Mouse (Mus musculus) lung, embryonic 16.5 days (tissue): Measurements from ENCODE around the gene Mxi1. TPM values are rescaled to one million over a fixed set of nuclear protein-coding genes. Genes with fewer than 3 reads are reported as not detected.
A peak's percentile ranks its signal among the peaks of the same experiment; 100 is the strongest.

Experiments
- ATAC-seq: fragments of 200-750 bp; cut with Nextera tagmentation; 2 replicates; pipeline ENCODE4 v1.8.0; 2017; ENCODE audit warnings: low read depth, mild to moderate bottlenecking, moderate library complexity
- H3K27ac ChIP-seq: fragments of 300-500 bp; sonication (generic); 2 replicates; pipeline ENCODE4 v1.5.1; 2014; ENCODE audit warnings: mild to moderate bottlenecking, control low read depth, low read length
- H3K27me3 ChIP-seq: fragments of 300-500 bp; sonication (generic); 2 replicates; pipeline ENCODE4 v1.6.1; 2014; ENCODE audit warnings: low read depth, low read length, mixed read lengths; ENCODE audit not compliant: control insufficient read depth, insufficient read depth
- H3K36me3 ChIP-seq: fragments of 300-500 bp; sonication (generic); 2 replicates; pipeline ENCODE4 v1.6.1; 2014; ENCODE audit warnings: low read length; ENCODE audit not compliant: control insufficient read depth, insufficient read depth
- H3K4me1 ChIP-seq: fragments of 300-500 bp; sonication (generic); replicated peaks from 2 replicates; pipeline ENCODE4 v1.6.1; 2014; ENCODE audit warnings: low read length, mixed read lengths; ENCODE audit not compliant: control insufficient read depth, insufficient read depth
- H3K4me2 ChIP-seq: fragments of 300-500 bp; sonication (generic); 2 replicates; pipeline ENCODE4 v1.6.1; 2014; ENCODE audit warnings: low read depth, low read length, control low read depth
- H3K4me3 ChIP-seq: fragments of 300-500 bp; sonication (generic); 2 replicates; pipeline ENCODE4 v1.5.1; 2014; ENCODE audit warnings: mild to moderate bottlenecking, low read length, control low read depth
- H3K9ac ChIP-seq: fragments of 300-500 bp; sonication (generic); 2 replicates; pipeline ENCODE4 v1.6.1; 2014; ENCODE audit warnings: low read length, control low read depth
- H3K9me3 ChIP-seq: fragments of 300-500 bp; sonication (generic); 2 replicates; pipeline ENCODE4 v1.6.1; 2016; ENCODE audit warnings: low read length; ENCODE audit not compliant: control insufficient read depth
- WGBS: fragments of 180-500 bp; shearing (Covaris S2); extraction: QIAGEN DNeasy Blood & Tissue Kit; methylation state at CpG from one replicate; pipeline ENCODE4 v1.1.7; 2014; 5-methylcytosine and 5-hydroxymethylcytosine counted together
- polyA plus RNA-seq: library from polyadenylated mRNA; unstranded; fragments of >200 nt; fragmentation: Nextera tagmentation; extraction: Ambion mirVana; gene quantifications from 2 replicates; pipeline ENCODE4 v1.2.1, GENCODE M21; 2015

Gene Mxi1
- polyA plus RNA-seq, 1 experiment from 2014 or later, result 22.6 TPM

DNA sequence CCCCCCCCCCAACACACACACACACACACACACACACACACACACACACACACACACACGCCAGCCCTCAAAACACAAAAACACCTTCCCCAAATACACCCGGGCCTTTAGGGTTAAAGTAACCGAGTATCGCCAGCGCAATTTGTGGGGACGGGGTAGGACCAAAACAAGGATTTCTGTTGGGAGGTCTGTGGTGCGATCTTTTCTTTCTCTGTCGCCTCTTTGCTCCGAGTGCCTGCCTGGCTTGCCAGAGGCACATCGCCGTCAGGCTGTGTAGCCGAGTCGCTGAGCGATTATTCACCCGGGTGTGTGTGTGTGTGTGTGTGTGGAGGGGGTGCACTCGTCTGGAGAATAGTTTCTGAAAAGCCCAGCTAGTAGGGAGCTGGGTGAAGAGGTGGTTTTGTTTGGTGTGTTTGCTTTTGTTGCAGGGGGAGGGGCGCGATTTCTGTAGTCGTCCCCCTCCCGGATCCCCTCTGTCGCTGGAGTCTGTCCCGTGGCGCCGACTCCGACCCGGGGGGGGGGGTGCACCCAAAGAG, 2.1 kb downstream of the Mxi1 start:
- Histone ChIP-seq H3K4me3 (peak overlapping the region; percentile 86), H3K9me3 (no peaks in the 10 kb centered on the region), H3K27ac (peak overlapping the region; percentile 95), H3K36me3 (no peaks in the 10 kb centered on the region), H3K4me2 (peak overlapping the region; percentile 84), H3K9ac (peak overlapping the region; percentile 78), H3K4me1 (peaks cover 9% of the 10 kb centered on the region), H3K27me3 (no peaks in the 10 kb centered on the region)
- peak; percentile 6 for ATAC-seq
- under 1% methylated on average over 25 of the region's 26 CpGs for WGBS

DNA sequence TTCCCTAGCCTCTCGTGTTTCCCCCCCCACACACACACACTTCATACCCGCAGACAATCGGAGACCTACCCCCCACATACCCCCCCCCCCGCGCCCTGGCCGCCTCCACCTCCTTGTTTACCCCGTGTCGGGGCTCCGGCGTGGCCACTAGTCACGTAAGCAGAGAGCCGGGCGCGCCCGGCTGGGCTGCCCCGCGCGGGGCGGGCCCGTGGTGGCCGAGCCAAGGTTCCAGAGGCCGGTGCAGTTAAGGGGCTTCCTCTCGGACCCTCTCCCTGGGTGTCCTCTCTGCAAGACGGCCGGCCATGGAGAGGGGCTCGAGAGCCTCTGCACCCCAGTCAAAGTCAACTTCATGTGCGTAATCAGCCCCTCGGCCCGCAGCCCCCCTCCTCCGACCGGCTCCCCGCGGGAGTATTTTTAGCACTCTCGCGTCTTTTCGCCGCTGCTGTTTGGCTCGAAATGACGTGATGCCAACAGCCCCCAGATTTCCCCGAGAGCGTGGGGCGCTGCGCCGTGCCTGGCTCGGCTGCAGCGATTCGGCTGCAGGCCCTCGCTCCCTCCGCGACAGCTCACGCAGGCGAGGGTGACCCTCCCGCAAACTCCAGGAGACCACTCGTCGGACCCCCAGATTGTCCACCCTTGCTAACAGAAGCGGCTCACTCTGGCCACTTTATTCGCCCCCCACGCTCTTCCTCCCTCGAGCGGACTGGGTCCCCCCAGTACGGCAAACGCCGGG, 2.8 kb downstream of the Mxi1 start:
- H3K9ac ChIP-seq, result peak overlapping the region; percentile 78
- H3K9me3 ChIP-seq, result no peaks in the 10 kb centered on the region
- peak overlapping the region; percentile 86 for H3K4me3 ChIP-seq
- peaks cover 9% of the 10 kb centered on the region for H3K4me1 ChIP-seq
- H3K36me3 ChIP-seq, result no peaks in the 10 kb centered on the region
- H3K27ac ChIP-seq, result peak overlapping the region; percentile 95
- peak overlapping the region; percentile 84 for H3K4me2 ChIP-seq
- WGBS, result under 1% methylated on average over 61 of the region's 63 CpGs
- ATAC-seq, result peak; percentile 9
- no peaks in the 10 kb centered on the region for H3K27me3 ChIP-seq

DNA sequence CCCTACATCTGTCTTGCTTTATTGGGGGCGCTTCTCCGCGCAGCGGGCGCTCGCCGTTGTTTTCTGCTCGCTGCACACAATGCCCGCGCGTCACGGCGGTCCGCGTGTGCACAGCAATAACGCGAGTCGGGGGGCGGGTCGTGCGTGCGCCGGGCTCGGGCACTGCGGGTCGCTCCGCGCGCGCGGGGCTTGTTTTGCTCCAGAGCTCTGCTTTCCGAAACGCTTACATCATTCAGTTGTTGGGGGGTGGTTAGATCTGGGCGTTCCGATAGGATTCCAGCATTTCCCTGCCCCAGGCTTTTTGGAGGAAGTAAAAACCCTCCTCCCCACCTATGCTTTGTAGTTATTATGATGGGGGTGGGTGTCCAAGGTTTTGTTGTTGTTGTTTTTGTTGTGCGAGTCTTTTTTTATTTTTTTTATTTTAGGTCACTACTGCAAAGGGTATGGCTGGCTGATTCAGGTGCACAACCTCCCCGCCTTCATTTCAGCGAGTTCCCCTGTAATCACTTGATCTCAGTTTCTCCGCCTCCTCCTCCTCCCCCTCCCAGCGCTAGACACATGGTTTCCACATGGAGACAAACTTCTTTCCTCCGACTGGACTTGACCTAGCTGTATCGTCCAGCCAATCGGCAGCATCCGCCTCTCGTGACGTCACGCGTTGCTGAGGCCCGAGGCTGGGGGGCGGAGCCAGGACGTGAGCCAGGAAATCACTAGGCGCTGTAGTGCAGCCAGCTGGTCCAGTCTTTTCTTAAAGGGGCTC, 3.5 kb downstream of the Mxi1 start:
- no peaks in the 10 kb centered on the region for H3K9me3 ChIP-seq
- peaks cover 9% of the 10 kb centered on the region for H3K4me1 ChIP-seq
- H3K4me3 ChIP-seq, result peak overlapping the region; percentile 86
- H3K9ac ChIP-seq, result peak overlapping the region; percentile 78
- H3K36me3 ChIP-seq, result no peaks in the 10 kb centered on the region
- ATAC-seq, result peak; percentile 89
- peak overlapping the region; percentile 95 for H3K27ac ChIP-seq
- H3K27me3 ChIP-seq, result no peaks in the 10 kb centered on the region
- peak overlapping the region; percentile 84 for H3K4me2 ChIP-seq
- WGBS, result 0% methylated on average over 52 of the region's 52 CpGs

DNA sequence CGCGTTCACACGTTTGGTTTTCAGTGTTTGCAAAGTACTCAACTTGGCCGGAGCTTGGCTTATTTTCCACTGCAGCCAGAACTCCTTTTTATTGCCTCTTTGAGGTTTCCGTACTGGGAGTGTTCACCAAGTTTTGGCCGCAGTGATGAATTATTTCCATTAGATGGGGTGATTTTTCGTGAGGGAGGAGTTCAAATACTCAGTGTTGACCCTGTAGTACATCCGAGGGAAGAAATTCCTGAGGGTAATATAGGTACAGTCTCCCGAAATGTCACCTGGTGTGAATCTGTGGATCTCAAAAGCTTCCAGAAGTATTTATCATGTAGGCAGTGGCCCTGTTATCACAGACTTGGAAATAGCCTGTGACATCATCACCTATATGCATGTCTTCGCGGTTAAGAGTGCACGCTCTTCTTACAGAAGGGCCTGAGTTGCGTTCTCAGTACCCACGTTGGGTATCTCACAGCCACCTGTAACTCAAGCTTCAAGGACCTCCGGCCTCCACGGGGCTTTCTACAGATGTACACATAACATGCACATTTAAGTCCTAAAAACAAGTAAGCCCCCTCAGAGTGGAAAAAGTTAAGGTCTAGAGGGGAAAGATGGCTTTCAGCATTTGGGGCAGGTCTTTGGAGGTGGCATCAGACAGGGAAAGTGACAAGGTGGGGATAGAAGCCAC, 4.4 kb downstream of the Mxi1 start:
- no peaks in the 10 kb centered on the region for H3K9me3 ChIP-seq
- ATAC-seq, result no peak
- H3K9ac ChIP-seq, result peak overlapping the region; percentile 8; the same call in 1 of the 2 replicates
- WGBS, result 38% methylated on average over 16 of the region's 16 CpGs
- peak overlapping the region; percentile 84 for H3K4me2 ChIP-seq
- peaks cover 9% of the 10 kb centered on the region for H3K4me1 ChIP-seq
- peak overlapping the region; percentile 64 for H3K27ac ChIP-seq
- H3K27me3 ChIP-seq, result no peaks in the 10 kb centered on the region
- peak overlapping the region; percentile 86 for H3K4me3 ChIP-seq
- no peaks in the 10 kb centered on the region for H3K36me3 ChIP-seq

DNA sequence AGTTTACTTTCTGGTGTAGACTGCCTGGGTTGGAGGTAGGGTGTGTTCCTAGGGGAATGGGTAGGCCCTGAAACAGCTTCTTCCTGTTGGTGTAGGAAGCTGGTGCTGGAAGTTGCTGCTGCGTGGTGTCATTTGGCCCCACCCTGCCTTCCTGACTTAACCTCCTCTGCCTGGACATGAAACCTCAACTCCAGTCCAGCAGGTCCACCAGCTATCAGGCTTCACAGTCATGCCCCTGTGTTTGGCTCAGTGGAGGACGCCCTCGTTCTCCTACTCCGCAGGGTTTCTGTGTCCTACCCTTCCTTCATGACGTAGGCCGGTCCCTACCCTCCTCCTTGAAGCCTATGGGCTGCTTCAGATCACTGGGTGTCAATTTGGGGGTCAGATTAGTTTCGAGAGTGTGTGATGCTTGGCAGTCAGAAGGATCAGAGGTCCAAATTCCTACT, 4.9 kb downstream of the Mxi1 start:
- Histone ChIP-seq H3K9ac (0 out of 2 replicates have a peak overlapping the region, but pooled peaks have one; percentile 8), H3K27ac (peak overlapping the region; percentile 64; the same call in 1 of the 2 replicates), H3K27me3 (no peaks in the 10 kb centered on the region), H3K36me3 (no peaks in the 10 kb centered on the region), H3K4me1 (peaks cover 9% of the 10 kb centered on the region), H3K9me3 (no peaks in the 10 kb centered on the region), H3K4me3 (no peak overlapping the region), H3K4me2 (no peak overlapping the region)
- ATAC-seq, result no peak
- 85% methylated on average over 7 of the region's 7 CpGs for WGBS

DNA sequence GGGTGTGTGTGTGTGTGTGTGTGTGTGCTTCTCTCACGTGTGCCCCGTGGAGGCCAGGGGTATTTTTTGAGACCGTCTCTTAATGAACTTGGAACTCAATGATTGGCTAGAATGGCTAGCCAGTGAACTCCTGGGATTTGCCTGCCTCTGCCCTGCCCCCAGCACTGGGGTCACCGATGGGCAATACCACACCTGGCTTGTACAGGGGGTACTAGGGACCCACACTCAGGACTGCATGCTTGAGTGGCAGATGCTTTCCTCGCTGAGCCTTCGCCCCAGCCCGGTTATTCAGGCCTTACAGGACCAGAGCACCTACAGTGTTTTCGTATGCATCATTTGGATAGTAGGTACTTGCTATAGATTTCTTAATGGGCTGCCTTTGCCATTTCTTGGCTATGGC, 5.8 kb downstream of the Mxi1 start:
- Histone ChIP-seq H3K27me3 (no peaks in the 10 kb centered on the region), H3K4me3 (no peak overlapping the region), H3K27ac (no peak overlapping the region), H3K4me1 (peaks cover 15% of the 10 kb centered on the region), H3K9me3 (no peaks in the 10 kb centered on the region), H3K4me2 (no peak overlapping the region), H3K36me3 (no peaks in the 10 kb centered on the region), H3K9ac (no peak overlapping the region)
- WGBS, result 89% methylated on average over 8 of the region's 8 CpGs
- ATAC-seq, result no peak

DNA sequence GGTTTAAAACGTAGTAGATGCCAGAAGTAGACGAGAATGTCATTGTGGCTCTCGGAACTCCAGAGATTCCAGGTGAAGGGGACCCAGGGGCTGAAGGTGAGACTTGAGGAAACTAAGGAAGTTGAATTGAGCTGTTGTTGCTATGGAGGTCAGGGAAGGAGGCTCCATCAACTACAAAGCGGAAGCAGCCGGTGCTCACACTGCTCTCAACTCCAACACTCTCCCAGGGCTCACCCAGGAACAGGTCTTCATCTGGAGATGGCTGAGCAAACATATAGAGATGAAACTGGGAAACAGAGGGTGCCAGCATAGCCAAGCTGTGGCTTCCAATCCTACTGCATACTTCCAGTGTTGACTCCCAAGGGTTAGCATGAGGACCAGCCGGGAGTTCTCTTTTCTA, 6.6 kb downstream of the Mxi1 start:
- Histone ChIP-seq H3K9me3 (no peaks in the 10 kb centered on the region), H3K4me1 (peaks cover 22% of the 10 kb centered on the region), H3K4me2 (no peak overlapping the region), H3K27ac (no peak overlapping the region), H3K36me3 (no peaks in the 10 kb centered on the region), H3K27me3 (no peaks in the 10 kb centered on the region), H3K4me3 (no peak overlapping the region), H3K9ac (no peak overlapping the region)
- ATAC-seq, result no peak
- WGBS, result 75% methylated on average over 6 of the region's 6 CpGs

DNA sequence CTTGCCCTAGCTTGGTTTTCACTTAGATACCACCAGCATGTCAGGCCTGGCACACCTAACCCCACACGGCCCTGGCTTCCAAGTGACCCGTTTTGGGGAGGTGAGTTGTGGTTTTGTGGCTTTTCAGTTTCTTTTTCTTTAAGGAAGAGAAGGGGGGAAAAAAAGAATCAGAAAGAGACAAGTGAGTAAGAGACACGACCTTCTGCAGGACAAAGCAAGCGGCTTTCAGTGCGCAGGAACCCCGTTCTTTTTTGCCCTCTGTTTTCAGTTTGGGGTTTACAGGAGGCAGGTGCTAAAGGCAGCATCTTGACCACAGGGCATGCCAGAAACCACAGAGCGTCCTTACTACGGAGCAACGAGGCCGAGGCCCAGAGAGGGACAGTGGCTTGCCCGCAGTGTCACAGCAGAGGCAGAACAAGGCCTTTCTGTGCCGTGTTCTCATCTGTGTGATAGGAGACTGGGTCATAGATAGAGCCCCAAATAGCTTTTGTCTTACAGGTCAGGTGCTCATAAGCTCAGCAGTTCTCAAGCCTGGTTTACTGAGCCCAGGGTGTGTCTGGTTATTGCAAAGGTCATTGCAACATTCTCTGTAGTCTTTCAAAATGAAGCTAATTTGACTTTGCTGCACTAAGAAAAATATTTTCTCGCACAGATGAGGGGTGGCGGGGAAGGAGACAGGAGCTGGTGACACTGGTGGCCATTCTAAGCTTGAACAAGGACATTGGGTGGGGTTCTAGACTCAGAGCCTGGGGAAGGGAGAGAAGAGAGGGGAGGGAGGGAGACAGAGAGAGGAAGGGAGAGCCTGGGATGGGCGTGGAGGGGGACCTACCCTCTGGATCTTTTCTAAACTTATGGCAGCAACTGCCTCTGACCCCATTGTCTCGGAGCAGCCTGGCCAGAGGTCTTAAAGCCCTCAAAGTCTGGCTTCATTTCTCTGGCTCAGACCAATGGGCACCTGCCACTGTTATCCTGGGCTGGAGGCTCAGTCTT, 8.1 kb downstream of the Mxi1 start:
- H3K4me2 ChIP-seq, result no peak overlapping the region
- WGBS, result 72% methylated on average over 16 of the region's 16 CpGs

More for the DNA sequence above, 8.1 kb downstream of the Mxi1 start:
- Histone ChIP-seq H3K4me3 (no peak overlapping the region), H3K36me3 (no peaks in the 10 kb centered on the region), H3K27ac (0 out of 2 replicates have a peak overlapping the region, but pooled peaks have one; percentile 4), H3K27me3 (no peaks in the 10 kb centered on the region), H3K9me3 (no peaks in the 10 kb centered on the region), H3K9ac (no peak overlapping the region), H3K4me1 (peaks cover 22% of the 10 kb centered on the region)
- ATAC-seq, result no peak
